10 mouse cellular contexts compared by ENCODE assay signal in genomic region chr10:81377362-81377664, GRCm38 (mm10). TPM values are rescaled to one million over a fixed set of nuclear protein-coding genes. Genes with fewer than 3 reads are reported as not detected.
DNase-seq lines count a peak whose midpoint lies in the region; ATAC-seq and TF ChIP-seq lines count a peak whose summit lies in the region.
"Had no signal": no experiment of that assay in that cellular context is flagged by ENCODE, and none has a peak within 500 bp of the region (broad histone marks: within the 10 kb centered on the region; RNA-seq: fewer than 3 reads in every experiment).

No protein-coding gene starts in this region.

- H3K4me2 ChIP-seq in neural tube, embryonic 11.5 days (ENCODE audit: low read depth), result peak overlapping the region; percentile 88
- H3K4me2 ChIP-seq in limb, embryonic 13.5 days (replicated peaks), result peak overlapping the region; percentile 82
- peak overlapping the region; percentile 79 for H3K4me2 ChIP-seq in stomach, embryonic 14.5 days (replicated peaks; ENCODE audit: low read depth, low read length)

- no peak for DNase-seq in cerebellum, adult 2 months
- no peak for DNase-seq in cerebellum, adult 18-20 months
- DNase-seq in neural tube, embryonic 11.5 days (ENCODE audit: low spot score), result no peak
- DNase-seq in neural tube, embryonic 10.5 days (ENCODE audit: extremely low spot score, low spot score), result no peak
- no peak for DNase-seq in adrenal gland, adult 8-10 months
- no peak for DNase-seq in urinary bladder, postnatal 25 days (ENCODE audit: low spot score)
- DNase-seq: cerebellum, adult 8-10 months; lung, adult 2 months had no signal

- TF ChIP-seq CTCF in cerebellum, adult 2 months (IDR thresholded peaks at IDR 0.05; ENCODE audit: borderline replicate concordance, insufficient read depth, low read depth, low read length), result no peak

- no peaks in the 10 kb centered on the region for H3K27me3 ChIP-seq in cerebellum, adult 2 months (ENCODE audit: control insufficient read depth, insufficient read depth, low read length)
- H3K27me3 ChIP-seq in neural tube, embryonic 11.5 days (ENCODE audit: control insufficient read depth, insufficient read depth, low read length), result no peaks in the 10 kb centered on the region
- H3K27me3 ChIP-seq in limb, embryonic 13.5 days, result no peaks in the 10 kb centered on the region
- H3K27me3 ChIP-seq in stomach, embryonic 14.5 days (ENCODE audit: control insufficient read depth, insufficient read depth, low read length), result no peaks in the 10 kb centered on the region

- WGBS in cerebellum, adult 2 months, result 14% methylated on average over 2 of the region's 2 CpGs
- 57% methylated on average over 2 of the region's 2 CpGs for WGBS in neural tube, embryonic 11.5 days
- 57% methylated on average over 2 of the region's 2 CpGs for WGBS in limb, embryonic 13.5 days
- WGBS in stomach, embryonic 14.5 days, result 28% methylated on average over 2 of the region's 2 CpGs

- no peak for ATAC-seq in neural tube, embryonic 11.5 days (ENCODE audit: insufficient read depth, low FRiP score, low TSS enrichment)
- no peak for ATAC-seq in limb, embryonic 13.5 days (ENCODE audit: low FRiP score, low read depth)
- ATAC-seq in stomach, embryonic 14.5 days (ENCODE audit: insufficient number of reproducible peaks, insufficient read depth, low FRiP score, low read depth), result no peak

- H3K27ac ChIP-seq in cerebellum, adult 2 months (ENCODE audit: insufficient read depth, low read length), result no peak overlapping the region
- no peak overlapping the region for H3K27ac ChIP-seq in neural tube, embryonic 11.5 days (ENCODE audit: low read depth, low read length)
- H3K27ac ChIP-seq in limb, embryonic 13.5 days, result 0 out of 2 replicates have a peak overlapping the region, but pooled peaks have one; percentile 28
- H3K27ac ChIP-seq in stomach, embryonic 14.5 days (ENCODE audit: low read length), result no peak overlapping the region

- H3K9me3 ChIP-seq in neural tube, embryonic 11.5 days (ENCODE audit: control insufficient read depth, low read length), result no peaks in the 10 kb centered on the region
- H3K9me3 ChIP-seq in limb, embryonic 13.5 days, result no peaks in the 10 kb centered on the region
- no peaks in the 10 kb centered on the region for H3K9me3 ChIP-seq in stomach, embryonic 14.5 days (ENCODE audit: control insufficient read depth, low read depth, low read length)

- peaks cover 17% of the 10 kb centered on the region for H3K4me1 ChIP-seq in cerebellum, adult 2 months (ENCODE audit: control insufficient read depth, insufficient read depth, low read length)
- peaks cover 12% of the 10 kb centered on the region for H3K4me1 ChIP-seq in neural tube, embryonic 11.5 days (ENCODE audit: control insufficient read depth, insufficient read depth, low read length)
- peaks cover 30% of the 10 kb centered on the region for H3K4me1 ChIP-seq in limb, embryonic 13.5 days
- peaks cover 16% of the 10 kb centered on the region for H3K4me1 ChIP-seq in stomach, embryonic 14.5 days (ENCODE audit: control insufficient read depth, insufficient read depth, low read length)

- no peak for TF ChIP-seq POLR2A in cerebellum, adult 2 months (IDR thresholded peaks at IDR 0.05; ENCODE audit: borderline replicate concordance, insufficient read depth, low read length)

- H3K36me3 ChIP-seq in neural tube, embryonic 11.5 days (ENCODE audit: control insufficient read depth, insufficient read depth, low read length), result peaks cover 5% of the 10 kb centered on the region
- peaks cover 40% of the 10 kb centered on the region for H3K36me3 ChIP-seq in limb, embryonic 13.5 days
- peaks cover 29% of the 10 kb centered on the region; the same call in 1 of the 2 replicates for H3K36me3 ChIP-seq in stomach, embryonic 14.5 days (ENCODE audit: control insufficient read depth, insufficient read depth, low read length)

- H3K4me3 ChIP-seq in cerebellum, adult 2 months (replicated peaks; ENCODE audit: insufficient read depth, low read depth, low read length), result peak overlapping the region; percentile 87
- H3K4me3 ChIP-seq in neural tube, embryonic 11.5 days (ENCODE audit: low read depth, low read length), result peak overlapping the region; percentile 85
- H3K4me3 ChIP-seq in limb, embryonic 13.5 days, result peak overlapping the region; percentile 83
- peak overlapping the region; percentile 79 for H3K4me3 ChIP-seq in stomach, embryonic 14.5 days (ENCODE audit: low read depth, low read length)

- peak overlapping the region; percentile 89 for H3K9ac ChIP-seq in neural tube, embryonic 11.5 days (ENCODE audit: low read length)
- H3K9ac ChIP-seq in limb, embryonic 13.5 days, result peak overlapping the region; percentile 94
- peak overlapping the region; percentile 89 for H3K9ac ChIP-seq in stomach, embryonic 14.5 days (replicated peaks; ENCODE audit: low read depth, low read length)

RNA-seq across cellular contexts. Expression of gene Fzr1, which starts 1.0 kb away (rescaled TPM):
- 75.8 and 81.5 TPM in 2 replicates for polyA plus RNA-seq in cerebellum, adult 2 months (2012; rRNA removed)
- polyA plus RNA-seq in neural tube, embryonic 11.5 days (2014; fragmentation: Nextera tagmentation; extraction: Ambion mirVana), result 112 and 120 TPM in 2 replicates
- polyA plus RNA-seq in limb, embryonic 13.5 days (2015; fragmentation: Nextera tagmentation; extraction: Ambion mirVana), result 111 and 112 TPM in 2 replicates
- polyA plus RNA-seq in stomach, embryonic 14.5 days (2014; fragmentation: Nextera tagmentation; extraction: Ambion mirVana), result 81.3 and 88.7 TPM in 2 replicates
- total RNA-seq in adrenal gland, adult 8-10 months (2022), result 10 to 100 TPM; 47.1 to 52.7 (median 49.9) TPM

RNA-seq across cellular contexts. Expression of gene Dohh, which starts 6.9 kb away (rescaled TPM):
- 87.7 and 93.1 TPM in 2 replicates for polyA plus RNA-seq in cerebellum, adult 2 months (2012; rRNA removed)
- 64.1 and 76.1 TPM in 2 replicates for polyA plus RNA-seq in neural tube, embryonic 11.5 days (2014; fragmentation: Nextera tagmentation; extraction: Ambion mirVana)
- polyA plus RNA-seq in limb, embryonic 13.5 days (2015; fragmentation: Nextera tagmentation; extraction: Ambion mirVana), result 72.7 and 79.4 TPM in 2 replicates
- 44.8 and 48.5 TPM in 2 replicates for polyA plus RNA-seq in stomach, embryonic 14.5 days (2014; fragmentation: Nextera tagmentation; extraction: Ambion mirVana)
- total RNA-seq in adrenal gland, adult 8-10 months (2022), result 10 to 100 TPM; 49.8 to 60.2 (median 55.0) TPM

RNA-seq across cellular contexts. Expression of gene Gm48551, which starts 7.0 kb away (rescaled TPM):
- 10.2 and 10.8 TPM in 2 replicates for polyA plus RNA-seq in cerebellum, adult 2 months (2012; rRNA removed)
- polyA plus RNA-seq in neural tube, embryonic 11.5 days (2014; fragmentation: Nextera tagmentation; extraction: Ambion mirVana), result 1.7 and 3.0 TPM in 2 replicates
- 3.3 and 4.0 TPM in 2 replicates for polyA plus RNA-seq in limb, embryonic 13.5 days (2015; fragmentation: Nextera tagmentation; extraction: Ambion mirVana)
- 3.1 and 4.1 TPM in 2 replicates for polyA plus RNA-seq in stomach, embryonic 14.5 days (2014; fragmentation: Nextera tagmentation; extraction: Ambion mirVana)
- 1 to 10 TPM in 2 of 4 experiments, under 1 TPM in 2; 0.65 to 2.9 (median 1.0) TPM for total RNA-seq in adrenal gland, adult 8-10 months (2022)

RNA-seq across cellular contexts. Expression of gene Gm48552, which starts 11.5 kb away (rescaled TPM):
- 10.7 and 13.8 TPM in 2 replicates for polyA plus RNA-seq in cerebellum, adult 2 months (2012; rRNA removed)
- 0.97 and 1.3 TPM in 2 replicates for polyA plus RNA-seq in neural tube, embryonic 11.5 days (2014; fragmentation: Nextera tagmentation; extraction: Ambion mirVana)
- 1.7 and 1.9 TPM in 2 replicates for polyA plus RNA-seq in limb, embryonic 13.5 days (2015; fragmentation: Nextera tagmentation; extraction: Ambion mirVana)
- 1.0 and 1.1 TPM in 2 replicates for polyA plus RNA-seq in stomach, embryonic 14.5 days (2014; fragmentation: Nextera tagmentation; extraction: Ambion mirVana)
- 1 to 10 TPM; 2.0 to 4.2 (median 2.6) TPM for total RNA-seq in adrenal gland, adult 8-10 months (2022)

RNA-seq across cellular contexts. Expression of gene 4930404N11Rik, which starts 11.7 kb away (rescaled TPM):
- 0.24 and 0.36 TPM in 2 replicates for polyA plus RNA-seq in cerebellum, adult 2 months (2012; rRNA removed)
- polyA plus RNA-seq in neural tube, embryonic 11.5 days (2014; fragmentation: Nextera tagmentation; extraction: Ambion mirVana), result 0.20 and 0.50 TPM in 2 replicates
- polyA plus RNA-seq in limb, embryonic 13.5 days (2015; fragmentation: Nextera tagmentation; extraction: Ambion mirVana), result 0.97 and 1.0 TPM in 2 replicates
- 0.43 and 0.59 TPM in 2 replicates for polyA plus RNA-seq in stomach, embryonic 14.5 days (2014; fragmentation: Nextera tagmentation; extraction: Ambion mirVana)
- 1 to 10 TPM; 1.6 to 5.3 (median 2.4) TPM for total RNA-seq in adrenal gland, adult 8-10 months (2022)
